Comparison of ENCODE assay signal across 24 mouse cellular contexts in the genomic region with DNA sequence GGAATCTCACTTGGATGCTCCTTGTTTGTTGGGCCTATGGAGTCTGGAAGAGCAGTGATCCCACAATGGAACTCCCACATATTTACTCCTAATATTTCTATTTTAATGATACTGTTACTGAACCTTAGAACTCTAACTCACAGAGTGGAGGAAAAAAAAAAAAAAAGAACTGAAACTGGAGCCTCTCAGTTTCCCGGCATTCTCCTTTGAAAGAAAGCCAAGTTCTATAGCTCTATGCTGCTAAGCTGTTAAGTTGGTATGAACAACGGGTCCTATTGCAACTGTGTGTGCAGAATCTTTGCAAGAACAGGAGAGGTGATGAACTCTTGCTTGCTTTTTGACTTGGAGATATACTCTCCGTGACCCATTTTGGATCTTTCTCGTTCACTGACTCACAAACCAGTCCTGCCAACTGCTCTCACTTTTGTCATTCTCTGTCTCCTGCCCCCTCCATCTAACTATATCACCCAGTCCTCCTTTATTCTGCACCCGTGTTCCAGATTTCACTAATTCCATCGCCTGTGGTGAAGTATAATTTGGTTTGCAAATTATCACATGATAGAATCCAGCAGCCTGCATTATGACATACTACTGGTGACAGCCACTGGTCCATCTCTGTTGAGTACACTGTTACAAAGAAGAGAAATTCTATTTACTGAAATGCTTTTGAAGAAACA.
DNase-seq lines count a peak whose midpoint lies in the region; ATAC-seq and TF ChIP-seq lines count a peak whose summit lies in the region.
"Had no signal": no experiment of that assay in that cellular context is flagged by ENCODE, and none has a peak within 500 bp of the region (broad histone marks: within the 10 kb centered on the region; RNA-seq: fewer than 3 reads in every experiment).

No protein-coding gene starts in this region.

- peak; percentile 32 for DNase-seq in lung, embryonic 14.5 days
- no peak for DNase-seq in lung, adult 2 months
- no peak for DNase-seq in embryo, embryonic 11 days
- DNase-seq in hindbrain, embryonic 11.5 days (ENCODE audit: low spot score) = no peak
- no peak for DNase-seq in heart, adult 8-10 months (ENCODE audit: low spot score)
- DNase-seq: adrenal gland, adult 8-10 months; adrenal gland, postnatal 25 days; B cell, adult 2 months; cerebellum, adult 18-20 months; cerebellum, adult 9-10 months; cerebellum, postnatal 14 days; forebrain, postnatal 0 days; gastrocnemius, postnatal 10 days; heart, adult 2 months had no signal

- ATAC-seq in lung, embryonic 14.5 days (ENCODE audit: insufficient read depth) = no peak
- peak; percentile 61 for ATAC-seq in granulocyte monocyte progenitor cell, adult 5-6 weeks (replicated peaks; ENCODE audit: poor library complexity, severe bottlenecking)
- ATAC-seq in neutrophil, adult 5-6 weeks (ENCODE audit: extremely low read depth, insufficient number of reproducible peaks, low FRiP score, poor library complexity, severe bottlenecking) = 0 out of 2 replicates have a peak, but pooled peaks have one; percentile 19
- ATAC-seq in hindbrain, embryonic 11.5 days (ENCODE audit: low FRiP score) = no peak
- ATAC-seq: activated CD4-positive, CD25-positive, alpha-beta regulatory T cell, adult 4 months; forebrain, embryonic 14.5 days; forebrain, postnatal 0 days; intestine, postnatal 0 days had no signal

- H3K4me3 ChIP-seq in lung, embryonic 14.5 days (ENCODE audit: low read depth, low read length) = no peak overlapping the region
- no peak overlapping the region for H3K4me3 ChIP-seq in lung, adult 2 months (replicated peaks; ENCODE audit: extremely low read depth, low read depth, low read length)
- no peak overlapping the region for H3K4me3 ChIP-seq in hindbrain, embryonic 11.5 days (ENCODE audit: low read depth, low read length)
- H3K4me3 ChIP-seq: embryonic facial prominence, embryonic 12.5 days; embryonic facial prominence, embryonic 15.5 days; heart, adult 2 months; hindbrain, embryonic 10.5 days; hindbrain, embryonic 15.5 days had no signal

- H3K27me3 ChIP-seq in lung, embryonic 14.5 days (ENCODE audit: insufficient read depth, low read length) = no peaks in the 10 kb centered on the region
- no peaks in the 10 kb centered on the region for H3K27me3 ChIP-seq in hindbrain, embryonic 11.5 days (ENCODE audit: control insufficient read depth, insufficient read depth, low read length)
- H3K27me3 ChIP-seq: embryonic facial prominence, embryonic 12.5 days; embryonic facial prominence, embryonic 15.5 days; hindbrain, embryonic 15.5 days had no signal

- TF ChIP-seq CTCF in lung, embryonic 14.5 days (IDR thresholded peaks at IDR 0.05; ENCODE audit: low read depth) = no peak
- TF ChIP-seq CTCF in lung, adult 2 months (IDR thresholded peaks at IDR 0.05; ENCODE audit: insufficient read depth, low read length) = no peak

- no peak overlapping the region for H3K9ac ChIP-seq in lung, embryonic 14.5 days
- H3K9ac ChIP-seq in hindbrain, embryonic 11.5 days (ENCODE audit: low read depth, low read length) = no peak overlapping the region
- H3K9ac ChIP-seq: embryonic facial prominence, embryonic 12.5 days; embryonic facial prominence, embryonic 15.5 days; forebrain, postnatal 0 days; hindbrain, embryonic 15.5 days had no signal

- no peak overlapping the region for H3K27ac ChIP-seq in lung, embryonic 14.5 days (ENCODE audit: low read depth)
- no peak overlapping the region for H3K27ac ChIP-seq in hindbrain, embryonic 11.5 days (ENCODE audit: low read depth, low read length)
- H3K27ac ChIP-seq: embryonic facial prominence, embryonic 12.5 days; embryonic facial prominence, embryonic 15.5 days; heart, adult 2 months; hindbrain, embryonic 10.5 days; hindbrain, embryonic 15.5 days had no signal

- H3K4me2 ChIP-seq in lung, embryonic 14.5 days = no peak overlapping the region
- H3K4me2 ChIP-seq in hindbrain, embryonic 11.5 days (replicated peaks; ENCODE audit: low read depth, low read length) = no peak overlapping the region
- H3K4me2 ChIP-seq: embryonic facial prominence, embryonic 12.5 days; embryonic facial prominence, embryonic 15.5 days; heart, embryonic 11.5 days; hindbrain, embryonic 15.5 days had no signal

- H3K9me3 ChIP-seq in lung, embryonic 14.5 days (ENCODE audit: low read depth, low read length) = no peaks in the 10 kb centered on the region
- H3K9me3 ChIP-seq in hindbrain, embryonic 11.5 days (ENCODE audit: control insufficient read depth, low read length) = no peaks in the 10 kb centered on the region
- H3K9me3 ChIP-seq: embryonic facial prominence, embryonic 12.5 days; embryonic facial prominence, embryonic 15.5 days; hindbrain, embryonic 10.5 days; hindbrain, embryonic 15.5 days had no signal

- H3K36me3 ChIP-seq in lung, embryonic 14.5 days (ENCODE audit: insufficient read depth) = no peaks in the 10 kb centered on the region
- no peaks in the 10 kb centered on the region for H3K36me3 ChIP-seq in hindbrain, embryonic 11.5 days (ENCODE audit: control insufficient read depth, insufficient read depth, low read length)
- H3K36me3 ChIP-seq: embryonic facial prominence, embryonic 12.5 days; embryonic facial prominence, embryonic 15.5 days; hindbrain, embryonic 10.5 days; hindbrain, embryonic 15.5 days had no signal

- no peak for TF ChIP-seq POLR2A in lung, adult 2 months (IDR thresholded peaks at IDR 0.05; ENCODE audit: borderline replicate concordance, extremely low read depth, low read depth, low read length)

- 65% methylated on average over 6 of the region's 6 CpGs for WGBS in lung, embryonic 14.5 days
- WGBS in lung, adult 2 months = 67% methylated on average over 6 of the region's 6 CpGs
- WGBS in hindbrain, embryonic 11.5 days = 84% methylated on average over 6 of the region's 6 CpGs

- H3K4me1 ChIP-seq in lung, embryonic 14.5 days (ENCODE audit: insufficient read depth) = no peaks in the 10 kb centered on the region
- no peaks in the 10 kb centered on the region for H3K4me1 ChIP-seq in lung, adult 2 months (ENCODE audit: control insufficient read depth, insufficient read depth, low read length)
- H3K4me1 ChIP-seq in hindbrain, embryonic 11.5 days (replicated peaks; ENCODE audit: control insufficient read depth, insufficient read depth, low read length) = no peaks in the 10 kb centered on the region
- H3K4me1 ChIP-seq: embryonic facial prominence, embryonic 12.5 days; embryonic facial prominence, embryonic 15.5 days; hindbrain, embryonic 10.5 days; hindbrain, embryonic 15.5 days had no signal

Comparison
In these comparisons a context has a peak if more than half of its experiments do, and no peak if none do; other contexts are left out.
1. ATAC-seq: peak in granulocyte monocyte progenitor cell, adult 5-6 weeks (single experiment) and neutrophil, adult 5-6 weeks (single experiment); none in lung, embryonic 14.5 days (single experiment) and hindbrain, embryonic 11.5 days (single experiment).